Mouse (Mus musculus) embryonic stem cell, embryonic (primary cell): ENCODE results near the gene Arid5b.

ENCODE experiments used
- CTCF ChIA-PET, 4 experiments: fragments of 300-600 bp in 2 of 4; fragments of 350-600 bp in 2 of 4; sonication (Branson Sonifier 250); formaldehyde crosslinking; loops; one replicate each; lab custom pipeline; 2022; ENCODE audit warnings: inconsistent platforms in 2 of 4; lab: Charles Lee
- POLR2A ChIA-PET, 4 experiments: fragments of 300-600 bp in 2 of 4; fragments of 350-600 bp in 2 of 4; sonication (Branson Sonifier 250); formaldehyde crosslinking; loops; one replicate each; lab custom pipeline; 2022; ENCODE audit warnings: antibody characterized with exemption in 4 of 4, inconsistent platforms in 1 of 4; lab: Charles Lee

The Arid5b gene

GRCm38 (mm10) chr10:68248281-68249015 is 30.1 kb downstream of the Arid5b start:
- ChIA-PET CTCF (interaction anchor here in 3 of 4 experiments (0.5 to 1.2 kb wide), 4 partner anchors 12 to 247 kb away, joined by 3 to 4 read pairs (median 3); no protein-coding TSS in a partner anchor), POLR2A (interaction anchor here in 3 of 4 experiments (0.6 to 5.8 kb wide), 42 partner anchors 8 to 1245 kb away, joined by 3 to 59 read pairs (median 6); partner anchors contain the start of genes Arid5b (in 2 of the 3) and Cdk1 (in 1 of the 3))

GRCm38 (mm10) chr10:68247490-68248280 is 30.9 kb downstream of the Arid5b start:
- ChIA-PET CTCF (interaction anchor here in 1 of 4 experiments (1.2 kb wide), 1 partner anchor 13 kb away, joined by 3 read pairs; no protein-coding TSS in a partner anchor), POLR2A (interaction anchor here in 3 of 4 experiments (0.6 to 5.8 kb wide), 19 partner anchors 8 to 174 kb away, joined by 3 to 59 read pairs (median 6); no protein-coding TSS in a partner anchor)

- CTCF ChIA-PET: no interaction called here
- POLR2A ChIA-PET: interaction anchor here in 2 of 4 experiments (1.0 to 5.8 kb wide), 9 partner anchors 9 to 119 kb away, joined by 3 to 59 read pairs (median 5); no protein-coding TSS in a partner anchor
Observed at GRCm38 (mm10) chr10:68246603-68247247, 31.8 kb downstream of the Arid5b start.

GRCm38 (mm10) chr10:68240804-68241485 is 37.6 kb downstream of the Arid5b start:
- ChIA-PET CTCF (interaction anchor here in 1 of 4 experiments (1.1 kb wide), 1 partner anchor 42 kb away, joined by 3 read pairs; no protein-coding TSS in a partner anchor), POLR2A (interaction anchor here (0.6 to 6.1 kb wide), 35 partner anchors 9 to 1086 kb away, joined by 3 to 66 read pairs (median 5); partner anchors contain the start of gene Arid5b (in 1 of the 4))

- ChIA-PET POLR2A (interaction anchor here (0.6 to 6.1 kb wide), 50 partner anchors 8 to 1248 kb away, joined by 3 to 66 read pairs (median 5); partner anchors contain the start of gene Arid5b (in 1 of the 4)), CTCF (interaction anchor here in 1 of 4 experiments (1.1 kb wide), 1 partner anchor 43 kb away, joined by 3 read pairs; no protein-coding TSS in a partner anchor)
Observed at GRCm38 (mm10) chr10:68240094-68240803, 38.3 kb downstream of the Arid5b start.

- ChIA-PET CTCF (no interaction called here), POLR2A (interaction anchor here (0.7 to 6.1 kb wide), 42 partner anchors 8 to 1247 kb away, joined by 3 to 66 read pairs (median 5); partner anchors contain the start of gene Arid5b (in 1 of the 4))
Observed at GRCm38 (mm10) chr10:68239426-68240070, 39.0 kb downstream of the Arid5b start.

GRCm38 (mm10) chr10:68238707-68239425 is 39.7 kb downstream of the Arid5b start:
- CTCF ChIA-PET: interaction anchor here in 1 of 4 experiments (0.6 kb wide), 1 partner anchor 1294 kb away, joined by 4 read pairs; no protein-coding TSS in a partner anchor

GRCm38 (mm10) chr10:68238182-68238581 is 40.4 kb downstream of the Arid5b start:
- ChIA-PET POLR2A (interaction anchor here in 3 of 4 experiments (0.6 to 6.1 kb wide), 16 partner anchors 7 to 1110 kb away, joined by 3 to 66 read pairs (median 12); no protein-coding TSS in a partner anchor), CTCF (no interaction called here)

More at GRCm38 (mm10) chr10:68238707-68239425, 39.7 kb downstream of the Arid5b start:
- POLR2A ChIA-PET: interaction anchor here in 3 of 4 experiments (0.8 to 6.1 kb wide), 26 partner anchors 8 to 102 kb away, joined by 3 to 66 read pairs (median 10); no protein-coding TSS in a partner anchor

GRCm38 (mm10) chr10:68236956-68237455 is 41.5 kb downstream of the Arid5b start:
- POLR2A ChIA-PET: interaction anchor here in 3 of 4 experiments (0.6 to 6.1 kb wide), 30 partner anchors 8 to 121 kb away, joined by 3 to 66 read pairs (median 6); no protein-coding TSS in a partner anchor
- CTCF ChIA-PET: interaction anchor here in 2 of 4 experiments (0.9 to 1.7 kb wide), 2 partner anchors 45 to 186 kb away, joined by 4 to 5 read pairs; no protein-coding TSS in a partner anchor

- ChIA-PET CTCF (interaction anchor here in 1 of 4 experiments (0.7 to 1.2 kb wide), 2 partner anchors 26 to 45 kb away, joined by 4 to 5 read pairs; no protein-coding TSS in a partner anchor), POLR2A (interaction anchor here (0.6 to 5.5 kb wide), 76 partner anchors 8 to 1131 kb away, joined by 3 to 71 read pairs (median 5); partner anchors contain the start of gene Arid5b (in 1 of the 4))
Observed at GRCm38 (mm10) chr10:68231385-68232182, 47.0 kb downstream of the Arid5b start.

GRCm38 (mm10) chr10:68230653-68231384 is 47.7 kb downstream of the Arid5b start:
- POLR2A ChIA-PET: interaction anchor here (0.6 to 5.5 kb wide), 77 partner anchors 9 to 1131 kb away, joined by 3 to 71 read pairs (median 5); partner anchors contain the start of genes Arid5b (in 1 of the 4) and Cdk1 (in 1 of the 4)
- CTCF ChIA-PET: interaction anchor here in 1 of 4 experiments (0.6 to 1.2 kb wide), 3 partner anchors 23 to 45 kb away, joined by 3 to 5 read pairs (median 4); no protein-coding TSS in a partner anchor

GRCm38 (mm10) chr10:68229640-68230565 is 48.6 kb downstream of the Arid5b start:
- CTCF ChIA-PET: interaction anchor here in 1 of 4 experiments (0.6 kb wide), 1 partner anchor 24 kb away, joined by 3 read pairs; no protein-coding TSS in a partner anchor

More at GRCm38 (mm10) chr10:68229640-68230565, 48.6 kb downstream of the Arid5b start:
- POLR2A ChIA-PET: interaction anchor here in 3 of 4 experiments (0.6 to 5.5 kb wide), 40 partner anchors 8 to 128 kb away, joined by 3 to 71 read pairs (median 10); no protein-coding TSS in a partner anchor
